Mouse (Mus musculus): ENCODE data around the gene Pnldc1.
A peak's percentile ranks its signal among the peaks of the same experiment; 100 is the strongest.
"Not testable (repeated sequence)": the region's sequence is repeated elsewhere in the genome, so short reads cannot be mapped to it uniquely, and the experiment has no call there.

Pnldc1 gene

DNA sequence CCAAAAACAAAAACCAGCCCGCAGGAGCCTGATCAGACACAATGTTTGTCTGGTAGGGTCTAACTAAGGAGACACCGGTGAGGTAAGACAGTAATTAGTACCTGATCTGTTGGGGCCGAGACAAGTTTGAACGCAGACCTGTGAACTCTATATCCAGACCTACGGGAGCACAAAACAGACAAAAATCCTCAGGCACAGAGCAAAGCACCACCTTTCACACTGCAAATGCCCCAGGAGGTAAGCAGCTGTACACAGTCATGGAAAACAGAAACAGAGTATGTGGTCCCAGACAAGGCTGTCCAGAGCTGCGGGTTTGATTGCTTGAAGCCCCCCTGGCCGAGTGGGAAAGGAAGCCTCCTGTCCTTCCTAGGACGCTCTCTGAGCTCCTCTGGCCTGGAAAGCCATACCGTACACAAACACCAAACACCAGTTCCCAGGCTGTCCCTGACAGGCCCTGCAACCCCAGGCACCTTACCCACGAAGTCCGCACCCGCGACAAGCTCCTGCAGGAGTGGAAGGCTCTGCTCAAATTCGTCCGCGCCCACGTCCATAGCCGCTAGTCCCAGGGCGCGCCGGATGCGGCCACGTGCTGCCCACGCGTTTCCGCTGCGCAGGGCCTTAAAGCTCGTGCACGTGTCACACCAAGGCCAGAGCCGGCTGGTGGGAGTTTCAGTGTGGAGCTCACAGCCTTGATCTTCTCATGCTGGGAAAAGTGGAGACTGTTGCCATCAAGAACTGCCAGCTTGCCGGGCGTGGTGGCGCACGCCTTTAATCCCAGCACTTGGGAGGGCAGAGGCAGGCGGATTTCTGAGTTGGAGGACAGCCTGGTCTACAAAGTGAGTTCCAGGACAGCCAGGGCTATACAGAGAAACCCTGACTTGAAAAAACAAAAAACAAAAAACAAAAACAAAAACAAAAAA is at the start of gene Pnldc1:
TSS of gene Pnldc1 (minus strand) at position 870 of the 920 bp plus-strand sequence.
- DNase-seq, result no peak

DNA sequence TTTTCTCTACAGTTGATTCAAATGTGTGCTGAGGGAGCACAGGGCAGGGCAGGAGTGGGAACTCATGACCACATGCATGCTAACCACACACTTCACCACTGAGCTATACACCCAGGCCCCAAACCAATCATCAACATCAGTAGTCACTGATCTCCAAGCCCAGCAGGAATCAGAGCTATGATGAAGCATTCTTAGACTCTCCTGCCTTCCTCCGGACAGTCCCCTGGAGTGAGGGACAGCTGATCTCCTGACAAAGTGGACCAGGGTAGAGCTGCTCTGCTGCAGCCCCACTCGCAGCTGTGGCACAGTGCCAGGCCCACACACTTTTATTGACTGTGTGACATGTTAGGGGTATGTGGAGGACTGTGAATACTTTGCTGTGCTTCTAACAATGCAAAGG is 49.3 kb upstream of the Pnldc1 start:
- DNase-seq, result not testable (repeated sequence)

DNA sequence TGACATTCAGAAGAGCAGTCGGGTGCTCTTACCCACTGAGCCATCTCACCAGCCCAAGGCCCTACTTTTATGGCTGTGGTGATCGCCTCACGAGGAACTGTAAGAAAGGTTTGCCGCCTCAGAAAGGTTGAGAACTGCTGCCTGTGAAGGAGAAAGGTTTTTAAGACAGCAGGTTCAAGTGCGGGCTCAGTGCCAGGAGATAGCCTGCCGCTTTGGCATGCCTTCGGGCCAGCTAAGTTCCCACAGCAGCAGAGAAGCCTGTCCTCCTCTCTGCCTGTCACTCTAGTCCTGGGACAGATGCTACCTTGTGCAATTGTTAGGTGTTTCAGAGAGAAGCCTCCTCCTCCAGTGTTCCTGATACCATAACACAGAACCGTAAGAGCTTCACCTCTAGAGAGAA is 46.6 kb upstream of the Pnldc1 start:
- no peak for DNase-seq

DNA sequence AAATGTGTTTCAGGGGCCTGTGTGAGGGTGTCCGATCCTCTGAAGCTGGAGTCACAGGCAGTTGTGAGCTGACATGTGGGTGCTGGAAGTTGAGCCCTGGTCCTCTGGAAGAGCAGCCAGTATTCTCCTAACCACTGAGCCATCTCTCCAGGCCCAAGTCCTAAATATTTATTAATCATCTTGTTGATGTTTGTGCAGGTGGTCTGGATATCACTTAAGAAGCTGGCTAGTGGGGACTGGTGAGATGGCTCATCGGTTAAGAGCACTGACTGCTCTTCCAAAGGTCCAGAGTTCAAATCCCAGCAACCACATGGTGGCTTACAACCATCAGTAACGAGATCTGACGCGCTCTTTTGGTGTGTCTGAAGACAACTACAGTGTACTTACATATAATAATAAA is 39.6 kb upstream of the Pnldc1 start:
- DNase-seq, result no peak

DNA sequence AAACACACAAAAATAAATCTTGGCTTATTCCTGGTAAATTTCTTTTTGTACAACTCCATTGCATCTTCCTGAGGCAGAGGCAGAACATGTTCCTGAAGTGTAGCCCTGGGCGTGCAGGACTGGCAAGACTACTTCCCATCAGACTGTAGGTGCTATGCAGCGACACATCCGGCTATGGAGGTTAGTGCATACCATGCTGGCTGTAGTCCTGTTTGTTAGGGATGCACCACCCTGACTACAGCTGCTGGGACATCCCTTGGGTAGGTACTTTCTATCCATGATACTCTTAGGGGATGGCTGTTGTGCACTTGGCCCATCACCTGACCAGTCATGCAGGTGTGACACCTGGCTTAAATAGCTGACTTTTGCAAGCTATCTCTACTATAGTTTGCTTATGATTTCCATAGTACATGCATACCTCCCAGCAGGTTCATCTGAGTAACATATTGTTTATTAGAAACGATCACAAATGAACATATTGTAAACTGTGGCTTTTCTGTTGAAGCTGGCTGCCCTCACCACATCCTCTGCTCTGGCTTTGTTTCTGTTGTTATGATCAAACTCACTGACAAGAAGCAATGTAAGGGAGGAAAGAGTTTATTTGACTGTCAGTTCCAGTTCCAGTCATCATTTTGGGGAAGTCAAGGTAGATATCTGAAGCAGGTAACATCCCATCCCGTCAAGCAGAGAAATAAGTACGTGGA is 32.6 kb upstream of the Pnldc1 start:
- no peak for DNase-seq

DNA sequence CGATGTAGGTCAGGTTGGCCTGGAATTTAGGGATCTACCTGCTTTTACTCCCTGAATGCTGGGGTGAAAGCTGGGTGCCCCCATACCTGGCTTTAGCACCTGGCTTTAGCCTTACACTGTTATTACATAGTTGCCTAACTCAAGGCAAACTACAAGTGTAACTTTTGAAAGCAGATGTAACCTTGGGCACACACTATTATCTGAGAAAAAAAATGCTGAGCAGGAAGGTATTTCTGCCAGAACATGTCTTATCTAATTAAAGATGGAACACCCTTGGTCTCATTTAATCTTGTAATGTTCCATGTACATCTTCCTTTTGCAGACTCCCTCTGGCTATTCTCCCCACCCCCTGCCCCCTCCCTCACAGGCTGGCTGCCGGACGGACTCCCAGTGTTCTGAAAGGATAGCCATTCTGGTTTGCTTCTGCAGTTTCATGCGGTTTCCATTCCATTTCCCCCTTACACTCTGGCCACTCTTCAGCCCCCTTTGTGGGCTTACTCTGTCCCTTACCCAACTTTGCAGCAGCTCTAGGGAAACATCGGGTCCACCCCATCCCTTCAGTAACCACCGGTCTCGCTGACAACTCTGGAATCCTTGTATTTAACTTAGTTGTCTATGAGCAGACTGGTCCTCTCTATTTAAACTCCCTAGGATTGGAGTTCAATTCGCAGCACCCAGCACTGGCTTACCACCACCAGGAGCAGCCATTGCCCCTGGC is 31.7 kb upstream of the Pnldc1 start:
- DNase-seq, result no peak

DNA sequence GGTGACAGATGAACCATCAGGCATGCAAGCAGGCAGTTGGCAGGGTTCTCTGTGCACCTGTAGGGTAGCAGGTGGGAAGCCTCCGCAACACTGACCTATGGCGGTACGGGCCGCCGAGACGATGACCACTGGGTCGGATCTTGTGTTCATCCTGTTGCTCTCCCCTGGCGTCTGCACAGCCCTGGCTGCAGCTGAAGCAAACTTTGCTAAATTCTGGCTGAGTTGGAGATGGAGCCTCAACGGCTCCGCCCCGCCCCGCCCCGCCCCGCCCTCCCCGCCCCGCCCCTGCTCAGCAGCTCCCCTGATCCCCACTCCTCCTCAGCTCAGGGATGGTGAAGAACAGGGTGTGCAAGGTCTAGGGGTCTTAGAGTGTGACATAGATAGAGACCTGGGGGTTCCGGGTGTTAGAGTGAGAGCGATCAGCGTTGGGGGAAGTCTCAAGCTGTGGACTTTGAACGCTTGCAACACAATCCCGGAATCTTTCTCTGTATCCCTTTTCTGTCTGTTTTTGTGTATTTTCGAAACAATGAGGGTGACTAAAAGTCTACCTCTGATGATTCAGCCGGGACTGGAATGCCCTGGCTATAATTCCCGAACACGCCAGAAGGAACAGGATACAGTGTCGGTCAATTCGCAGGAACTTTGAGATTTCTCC is 30.2 kb upstream of the Pnldc1 start, which contains the start of gene Acat3:
TSS of gene Acat3 (minus strand) at position 450 of the 655 bp plus-strand sequence.
- DNase-seq, result no peak

DNA sequence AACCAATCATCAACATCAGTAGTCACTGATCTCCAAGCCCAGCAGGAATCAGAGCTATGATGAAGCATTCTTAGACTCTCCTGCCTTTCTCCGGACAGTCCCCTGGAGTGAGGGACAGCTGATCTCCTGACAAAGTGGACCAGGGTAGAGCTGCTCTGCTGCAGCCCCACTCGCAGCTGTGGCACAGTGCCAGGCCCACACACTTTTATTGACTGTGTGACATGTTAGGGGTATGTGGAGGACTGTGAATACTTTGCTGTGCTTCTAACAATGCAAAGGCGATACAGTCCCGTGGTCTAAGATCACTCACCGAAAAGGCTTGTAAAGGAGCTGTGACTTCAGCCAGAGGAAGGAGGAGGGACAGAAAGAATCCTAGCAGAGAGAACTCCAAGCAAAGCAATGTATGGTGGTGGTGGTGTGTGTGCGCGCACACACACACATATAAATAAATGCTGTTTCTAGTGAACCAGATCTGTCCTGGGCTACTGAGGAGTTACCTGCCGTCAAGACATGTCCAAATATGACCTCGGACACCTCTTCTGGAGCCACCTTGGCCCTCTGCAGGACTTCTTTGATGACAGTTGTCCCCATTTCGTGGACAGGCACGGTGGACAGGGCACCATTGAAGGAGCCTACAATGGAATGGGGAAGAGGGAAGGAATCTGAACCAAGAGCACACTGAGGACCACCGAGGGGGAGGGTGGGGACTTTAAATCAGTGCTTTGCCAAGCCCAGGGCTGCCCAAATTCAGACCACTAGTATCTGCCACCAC is 29.5 kb upstream of the Pnldc1 start:
- not testable (repeated sequence) for DNase-seq

DNA sequence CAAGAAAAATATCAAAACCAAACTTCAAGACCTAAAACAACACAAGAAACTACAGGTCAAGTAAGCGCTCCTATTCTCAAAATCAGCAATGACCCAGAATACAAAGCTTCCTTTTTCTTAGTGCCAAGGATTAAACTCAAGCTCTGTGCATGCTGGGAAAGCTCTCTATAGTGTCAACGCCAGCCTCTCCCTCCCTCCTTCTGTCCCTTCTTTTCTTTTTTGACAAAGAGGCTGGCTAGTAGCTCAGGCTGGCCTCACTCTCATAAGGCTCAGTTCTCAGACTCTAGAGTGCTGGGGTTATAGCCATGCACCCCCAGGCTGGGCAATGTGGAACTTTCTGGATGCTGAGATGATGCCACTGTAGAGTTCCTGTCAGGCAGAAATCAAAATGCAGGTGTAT is 28.0 kb upstream of the Pnldc1 start:
- DNase-seq, result no peak

DNA sequence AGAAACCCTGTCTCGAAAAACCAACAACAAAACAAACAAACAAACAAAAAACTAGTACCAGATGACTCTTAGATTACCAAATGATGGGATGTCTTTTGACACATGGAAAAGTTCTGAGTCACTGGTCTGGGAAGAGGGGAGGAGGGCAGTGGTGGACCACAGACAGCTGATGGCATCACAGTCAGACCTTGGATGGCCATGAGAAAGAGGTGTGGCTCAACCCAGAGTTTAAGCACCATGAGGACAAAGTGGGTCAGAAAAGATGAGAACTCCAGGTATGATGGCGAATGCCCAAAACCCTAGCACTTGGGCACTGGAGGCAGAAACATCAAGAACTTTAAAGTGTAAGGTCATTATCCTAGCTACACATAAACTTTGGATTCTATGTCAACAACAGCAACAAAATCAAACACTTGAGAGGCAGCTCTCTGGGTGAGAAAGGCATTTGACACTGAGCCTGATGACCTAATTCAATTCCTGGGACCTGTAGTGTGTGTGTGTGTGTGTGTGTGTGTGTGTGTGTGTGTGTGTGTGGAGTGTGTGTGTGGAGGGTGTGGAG is 27.5 kb upstream of the Pnldc1 start:
- DNase-seq, result no peak

DNA sequence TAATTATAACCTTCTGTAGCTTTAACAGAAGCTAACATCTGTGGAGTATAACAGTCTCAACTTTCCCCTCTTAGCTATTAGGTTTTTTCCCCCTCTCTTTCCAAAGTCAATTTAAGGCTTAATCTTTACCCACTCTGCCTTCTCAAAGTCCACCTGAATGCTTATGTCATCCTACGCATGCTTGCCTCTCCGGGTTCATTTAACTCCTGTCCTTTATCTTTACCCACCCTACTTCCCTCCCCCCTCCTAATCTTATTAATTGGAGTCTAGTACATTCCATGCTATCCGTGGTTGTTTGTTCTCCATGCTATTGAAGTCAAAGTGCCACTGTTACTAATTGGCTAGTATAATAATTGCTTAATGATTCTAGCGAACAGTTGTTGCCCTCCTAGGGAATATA is 25.7 kb upstream of the Pnldc1 start:
- no peak for DNase-seq

DNA sequence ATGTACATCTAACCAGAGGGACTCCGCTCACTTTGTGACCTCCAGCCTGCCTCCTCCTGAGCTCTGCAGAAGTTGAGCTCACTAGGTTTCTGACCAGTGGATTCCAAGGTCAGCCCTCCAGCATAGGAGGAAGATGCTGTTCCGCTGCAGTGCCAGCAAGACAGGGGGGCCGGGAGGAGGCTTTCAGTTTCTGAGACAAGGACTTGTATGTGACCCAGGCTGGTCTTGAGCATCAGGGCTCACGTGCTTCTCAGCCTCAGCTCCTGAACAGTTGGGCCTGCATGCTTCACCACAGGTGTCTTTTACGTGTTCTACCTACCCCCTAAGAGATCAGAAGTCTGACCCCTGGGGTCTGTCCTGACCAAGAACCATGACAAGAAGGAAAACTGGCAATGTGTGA is 21.5 kb upstream of the Pnldc1 start:
- DNase-seq, result not testable (repeated sequence)

DNA sequence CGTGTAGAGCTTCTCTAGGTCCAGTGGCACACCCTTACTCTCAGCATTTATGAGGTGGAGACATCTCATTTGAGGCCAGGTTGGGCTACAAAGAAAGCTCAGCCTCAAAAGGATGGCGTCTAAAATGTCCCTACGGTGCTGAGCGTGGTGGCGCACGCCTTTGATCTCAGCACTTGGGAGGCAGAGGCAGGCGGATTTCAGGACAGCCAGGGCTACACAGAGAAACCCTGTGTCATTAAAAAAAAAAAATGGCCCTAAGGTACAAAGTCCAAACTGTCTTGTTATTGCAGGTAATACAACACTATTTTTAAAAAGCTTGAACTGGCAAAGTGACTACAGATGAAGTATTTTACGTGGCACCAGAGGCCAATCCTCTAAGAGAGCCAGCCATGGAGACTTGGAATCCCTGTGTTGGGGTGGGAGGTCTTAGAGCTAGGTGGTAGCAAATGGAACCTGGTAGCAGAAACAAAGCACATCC is 15.7 kb upstream of the Pnldc1 start:
- no peak for DNase-seq

DNA sequence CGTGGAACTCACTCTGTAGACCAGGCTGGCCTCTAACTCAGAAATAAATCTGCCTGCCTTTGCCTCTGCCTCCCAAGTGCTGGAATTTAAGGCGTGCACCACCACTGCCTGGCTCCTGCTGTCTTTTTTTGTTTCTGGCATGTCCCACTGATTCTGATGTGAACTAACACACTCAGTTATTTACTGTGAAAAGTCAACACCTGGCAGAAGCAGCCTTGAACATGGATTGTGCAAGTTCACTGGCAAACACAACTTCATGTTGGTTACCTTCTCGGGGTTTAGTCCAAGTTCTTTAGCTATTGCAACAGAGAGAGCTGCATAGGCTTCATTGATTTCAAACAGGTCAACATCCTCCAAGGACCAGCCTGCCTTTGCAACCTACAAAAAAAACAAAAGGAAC is 15.0 kb upstream of the Pnldc1 start:
- no peak for DNase-seq

DNA sequence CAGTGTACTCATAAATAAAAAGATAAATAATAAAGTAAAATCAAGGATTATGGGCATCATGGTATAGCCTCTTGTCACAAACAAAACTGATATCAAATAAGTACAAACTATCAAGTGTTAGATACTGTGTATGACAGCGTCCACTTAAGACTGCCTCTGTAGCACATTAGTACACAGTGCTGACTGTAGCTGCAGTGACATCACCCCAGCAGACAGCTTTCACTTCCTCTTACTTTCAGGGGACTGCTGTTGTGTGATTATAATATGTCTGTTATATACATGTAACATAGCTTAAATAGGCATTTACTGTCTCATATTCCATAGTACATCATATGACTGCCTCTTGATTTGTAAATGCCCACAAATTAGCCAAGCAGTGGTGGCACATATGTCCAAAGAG is 11.0 kb upstream of the Pnldc1 start:
- peak; percentile 50 to 66 for DNase-seq

DNA sequence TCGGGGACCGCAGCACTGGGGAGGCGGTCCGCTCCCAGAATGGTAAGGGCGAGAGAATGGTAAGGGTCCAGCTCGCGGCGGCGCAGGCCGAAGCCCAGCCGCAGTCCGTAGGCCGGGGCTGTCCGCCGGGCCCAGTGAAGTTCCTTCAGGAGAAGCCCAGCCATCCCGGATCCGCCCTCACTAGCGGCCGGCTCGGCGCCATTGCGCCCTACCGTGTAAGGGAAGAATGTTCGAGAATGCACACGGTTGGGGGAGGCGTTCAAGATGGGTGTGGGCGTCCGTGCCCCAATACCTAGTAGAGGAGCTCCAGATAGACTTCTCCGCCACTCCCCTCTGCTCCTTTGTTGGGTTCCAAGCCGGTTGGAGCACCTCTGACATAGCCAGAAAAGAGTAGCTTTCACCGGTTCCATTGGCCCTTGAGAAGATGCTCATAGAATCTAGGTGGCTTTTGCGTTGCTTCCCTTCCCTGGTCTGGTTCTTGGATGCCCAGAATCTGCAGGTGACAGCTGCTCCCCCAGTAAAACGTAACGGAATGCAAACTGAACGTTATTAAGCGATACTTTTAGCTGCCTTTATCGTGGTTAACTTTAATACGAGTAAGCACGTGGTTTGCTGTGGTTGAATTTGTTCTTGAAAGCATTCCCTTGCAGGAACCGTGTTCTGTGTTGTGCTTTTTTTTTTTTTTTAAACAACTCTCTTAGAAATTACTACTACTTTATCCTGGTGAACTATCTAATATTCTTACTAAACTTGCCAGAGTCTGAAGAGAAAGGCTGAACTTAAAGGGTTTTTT is 6.8 kb upstream of the Pnldc1 start:
- peak; percentile 58 to 60 for DNase-seq

DNA sequence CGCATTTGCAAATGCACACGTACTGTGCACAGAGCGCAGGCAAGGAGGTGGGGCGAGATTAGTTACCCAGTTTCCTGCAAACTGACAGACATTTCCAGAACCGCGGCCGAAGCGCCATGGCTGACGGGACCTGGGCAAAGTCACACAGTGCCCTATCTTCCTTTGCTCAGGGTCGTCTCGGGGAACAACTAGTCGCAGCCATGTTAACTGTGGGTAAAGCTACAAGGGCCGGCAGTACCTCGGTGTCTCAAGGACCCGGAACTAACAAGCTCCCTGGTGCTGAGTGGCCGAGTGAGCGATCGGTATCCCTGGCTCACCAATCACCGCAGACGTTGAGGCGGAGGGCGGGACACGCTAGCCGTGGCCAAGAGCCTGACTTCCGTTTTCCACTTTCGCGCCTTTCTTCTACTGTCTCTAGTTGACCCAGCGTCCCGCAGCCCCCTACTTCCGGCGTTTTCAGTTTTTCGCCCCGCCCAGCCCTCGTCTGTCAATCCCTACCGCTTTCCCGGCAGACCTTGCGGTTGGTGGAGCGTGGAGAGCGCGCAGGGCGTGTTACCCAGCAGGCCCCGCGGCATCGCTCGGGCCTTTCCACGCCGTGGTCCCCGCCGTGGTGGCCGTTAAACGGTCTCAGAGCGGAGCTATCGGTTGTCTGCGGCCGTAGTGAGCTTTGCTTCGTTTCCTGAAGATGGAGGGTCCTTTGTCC is 6.0 kb upstream of the Pnldc1 start, which contains the start of gene Mrpl18:
TSS of gene Mrpl18 (minus strand) at position 465 of the 703 bp plus-strand sequence.
- DNase-seq, result peak; percentile 97 to 98

DNA sequence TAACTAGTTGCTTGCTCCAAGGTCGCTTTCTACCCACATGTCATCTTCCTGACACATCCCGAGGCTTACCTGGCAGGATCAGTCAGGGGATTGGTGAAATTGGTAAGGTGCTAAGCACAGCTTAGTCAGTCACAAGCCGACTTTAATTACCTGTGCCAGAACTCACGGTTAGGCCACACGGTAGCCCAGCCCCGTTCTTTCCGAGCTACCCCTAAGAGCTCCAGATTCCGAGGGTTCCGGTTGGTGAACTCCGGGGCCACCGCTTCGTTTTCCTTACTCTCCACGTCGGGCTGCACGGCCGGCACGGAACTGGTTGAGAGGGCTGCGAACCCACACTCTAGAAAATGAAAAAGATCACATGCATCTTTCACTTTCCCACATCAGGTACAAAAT is 5.5 kb upstream of the Pnldc1 start, which contains the start of gene Tcp1:
TSS of gene Tcp1 (plus strand) at position 214 of the 393 bp plus-strand sequence.
- no peak for DNase-seq

DNA sequence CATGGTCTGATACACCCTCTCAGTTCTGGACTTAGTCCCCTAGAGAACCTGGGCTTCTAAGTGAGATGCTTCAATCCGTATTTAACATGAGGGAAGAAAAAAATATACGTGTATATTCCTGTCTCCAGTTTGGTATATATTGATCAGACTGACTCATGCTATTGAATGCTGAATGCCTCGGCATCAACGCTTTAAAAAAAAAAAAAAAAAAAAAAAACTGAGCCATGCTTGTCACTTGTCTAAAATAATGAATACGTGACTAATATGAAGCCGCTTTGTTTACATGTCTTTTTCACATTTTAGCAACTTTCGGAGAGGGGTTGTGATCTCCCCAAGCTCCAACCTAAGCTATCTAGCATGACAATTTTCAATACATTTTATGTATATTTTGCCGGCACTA is 361 bp upstream of the Pnldc1 start:
- DNase-seq, result no peak

DNA sequence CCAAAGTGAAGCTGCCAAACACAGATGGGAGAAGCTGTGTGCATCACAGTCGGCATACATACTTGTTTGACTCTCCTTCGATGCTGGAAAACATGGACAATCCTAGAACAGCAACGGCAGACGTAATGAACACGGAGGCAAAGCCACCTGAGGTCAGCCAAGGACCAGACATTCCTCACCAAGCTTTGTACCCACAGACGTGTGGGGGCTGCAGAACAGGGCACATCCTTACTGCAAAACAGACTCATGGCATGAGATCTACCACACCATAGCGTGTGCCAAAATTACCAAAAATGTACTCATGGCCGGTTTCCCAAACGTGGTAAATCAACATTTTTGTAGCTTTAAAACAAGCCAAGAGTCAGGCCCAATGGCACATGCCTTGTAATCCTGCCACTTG is 3.6 kb downstream of the Pnldc1 start:
- DNase-seq, result no peak

All from B cell, adult 2 months (primary cell).